Comparison of ENCODE assay signal across 11 mouse cellular contexts in genomic region chr17:27804803-27805770, GRCm38 (mm10). TPM values are rescaled to one million over a fixed set of nuclear protein-coding genes. Genes with fewer than 3 reads are reported as not detected.
DNase-seq lines count a peak whose midpoint lies in the region; ATAC-seq and TF ChIP-seq lines count a peak whose summit lies in the region.
"Had no signal": no experiment of that assay in that cellular context is flagged by ENCODE, and none has a peak within 500 bp of the region (broad histone marks: within the 10 kb centered on the region; RNA-seq: fewer than 3 reads in every experiment).

No protein-coding gene starts in this region.

- WGBS in heart, embryonic 12.5 days, result 71% methylated on average over 10 of the region's 10 CpGs
- 70% methylated on average over 10 of the region's 10 CpGs for WGBS in lung, embryonic 14.5 days
- WGBS in midbrain, embryonic 14.5 days, result 89% methylated on average over 10 of the region's 10 CpGs

- H3K4me1 ChIP-seq in heart, embryonic 12.5 days (replicated peaks), result peaks cover 49% of the 10 kb centered on the region
- peaks cover 8% of the 10 kb centered on the region; the same call in 1 of the 2 replicates for H3K4me1 ChIP-seq in lung, embryonic 14.5 days (ENCODE audit: insufficient read depth)
- no peaks in the 10 kb centered on the region for H3K4me1 ChIP-seq in midbrain, embryonic 14.5 days (ENCODE audit: control insufficient read depth, insufficient read depth, low read length)

- H3K9ac ChIP-seq in heart, embryonic 12.5 days, result 0 out of 2 replicates have a peak overlapping the region, but pooled peaks have one; percentile 7
- no peak overlapping the region for H3K9ac ChIP-seq in lung, embryonic 14.5 days
- H3K9ac ChIP-seq in midbrain, embryonic 14.5 days (replicated peaks; ENCODE audit: low read length), result no peak overlapping the region
- H3K9ac ChIP-seq: forebrain, embryonic 13.5 days had no signal

- no peaks in the 10 kb centered on the region for H3K9me3 ChIP-seq in heart, embryonic 12.5 days (replicated peaks)
- H3K9me3 ChIP-seq in lung, embryonic 14.5 days (ENCODE audit: low read depth, low read length), result no peaks in the 10 kb centered on the region
- no peaks in the 10 kb centered on the region for H3K9me3 ChIP-seq in midbrain, embryonic 14.5 days (ENCODE audit: control insufficient read depth, low read length)
- H3K9me3 ChIP-seq: forebrain, embryonic 13.5 days had no signal

- H3K27ac ChIP-seq in heart, embryonic 12.5 days (ENCODE audit: poor library complexity, severe bottlenecking), result no peak overlapping the region
- H3K27ac ChIP-seq in lung, embryonic 14.5 days (ENCODE audit: low read depth), result peak overlapping the region; percentile 58; the same call in 1 of the 2 replicates
- no peak overlapping the region for H3K27ac ChIP-seq in midbrain, embryonic 14.5 days (replicated peaks; ENCODE audit: low read depth, low read length)
- H3K27ac ChIP-seq: forebrain, embryonic 13.5 days had no signal

- no peak overlapping the region for H3K4me3 ChIP-seq in heart, embryonic 12.5 days
- no peak overlapping the region for H3K4me3 ChIP-seq in lung, embryonic 14.5 days (ENCODE audit: low read depth, low read length)
- no peak overlapping the region for H3K4me3 ChIP-seq in midbrain, embryonic 14.5 days (replicated peaks; ENCODE audit: low read depth, low read length)
- H3K4me3 ChIP-seq: forebrain, embryonic 13.5 days had no signal

- no peak for TF ChIP-seq CTCF in lung, embryonic 14.5 days (IDR thresholded peaks at IDR 0.05; ENCODE audit: low read depth)

- DNase-seq in heart, postnatal 10 days, result no peak
- no peak for DNase-seq in lung, embryonic 14.5 days
- no peak for DNase-seq in lung, postnatal 4 days
- DNase-seq in adrenal gland, postnatal 14 days, result peak; percentile 58
- peak; percentile 60 to 62 for DNase-seq in cerebellum, postnatal 25 days
- DNase-seq in layer of hippocampus, adult 9-10 months (ENCODE audit: low spot score), result no peak
- DNase-seq in midbrain, embryonic 14.5 days, result no peak
- DNase-seq: left cerebral cortex, postnatal 4 days; thymus, postnatal 14 days had no signal

- intact Hi-C loops in heart, postnatal 10 days (cut with DNase I), result no loop called here

- ATAC-seq in heart, embryonic 12.5 days (ENCODE audit: insufficient number of reproducible peaks, low FRiP score), result no peak
- no peak for ATAC-seq in lung, embryonic 14.5 days (ENCODE audit: insufficient read depth)
- ATAC-seq in midbrain, embryonic 14.5 days (ENCODE audit: low FRiP score, low TSS enrichment), result no peak
- ATAC-seq: forebrain, embryonic 13.5 days had no signal

- no peak overlapping the region for H3K4me2 ChIP-seq in heart, embryonic 12.5 days
- no peak overlapping the region for H3K4me2 ChIP-seq in lung, embryonic 14.5 days
- no peak overlapping the region for H3K4me2 ChIP-seq in midbrain, embryonic 14.5 days (ENCODE audit: low read length)
- H3K4me2 ChIP-seq: forebrain, embryonic 13.5 days had no signal

- no peaks in the 10 kb centered on the region for H3K36me3 ChIP-seq in heart, embryonic 12.5 days
- H3K36me3 ChIP-seq in lung, embryonic 14.5 days (ENCODE audit: insufficient read depth), result no peaks in the 10 kb centered on the region
- H3K36me3 ChIP-seq in midbrain, embryonic 14.5 days (ENCODE audit: control insufficient read depth, insufficient read depth, low read length), result no peaks in the 10 kb centered on the region

- H3K27me3 ChIP-seq in heart, embryonic 12.5 days (replicated peaks), result no peaks in the 10 kb centered on the region
- no peaks in the 10 kb centered on the region for H3K27me3 ChIP-seq in lung, embryonic 14.5 days (ENCODE audit: insufficient read depth, low read length)
- no peaks in the 10 kb centered on the region for H3K27me3 ChIP-seq in midbrain, embryonic 14.5 days (ENCODE audit: control insufficient read depth, insufficient read depth, low read length)
- H3K27me3 ChIP-seq: forebrain, embryonic 13.5 days had no signal

RNA-seq across cellular contexts. Expression of gene D17Wsu92e, which starts 15.4 kb away (rescaled TPM):
- polyA plus RNA-seq in heart, embryonic 12.5 days (2016; fragmentation: Nextera tagmentation; extraction: Ambion mirVana), result 14.8 and 15.1 TPM in 2 replicates
- total RNA-seq in heart, postnatal 10 days (2021), result 100 to 1,000 TPM; 109 to 112 TPM
- polyA plus RNA-seq in lung, embryonic 14.5 days (2014; fragmentation: Nextera tagmentation; extraction: Ambion mirVana), result 19.5 and 20.3 TPM in 2 replicates
- total RNA-seq in adrenal gland, postnatal 14 days (2021), result 142 and 151 TPM in 2 replicates
- polyA plus RNA-seq in midbrain, embryonic 14.5 days (2014; fragmentation: Nextera tagmentation; extraction: Ambion mirVana), result 11.7 and 12.9 TPM in 2 replicates

RNA-seq across cellular contexts. Expression of gene Snrpc, which starts 32.9 kb away (rescaled TPM):
- polyA plus RNA-seq in heart, embryonic 12.5 days (2016; fragmentation: Nextera tagmentation; extraction: Ambion mirVana), result 221 and 222 TPM in 2 replicates
- total RNA-seq in heart, postnatal 10 days (2021), result 10 to 100 TPM; 82.0 to 85.1 TPM
- polyA plus RNA-seq in lung, embryonic 14.5 days (2014; fragmentation: Nextera tagmentation; extraction: Ambion mirVana), result 361 and 368 TPM in 2 replicates
- 93.1 and 94.6 TPM in 2 replicates for total RNA-seq in adrenal gland, postnatal 14 days (2021)
- polyA plus RNA-seq in midbrain, embryonic 14.5 days (2014; fragmentation: Nextera tagmentation; extraction: Ambion mirVana), result 240 and 274 TPM in 2 replicates

RNA-seq across cellular contexts. Expression of gene Uhrf1bp1, which starts 51.2 kb away (rescaled TPM):
- polyA plus RNA-seq in heart, embryonic 12.5 days (2016; fragmentation: Nextera tagmentation; extraction: Ambion mirVana), result 6.4 and 7.2 TPM in 2 replicates
- total RNA-seq in heart, postnatal 10 days (2021), result 10 to 100 TPM; 16.5 to 22.1 TPM
- 7.1 and 8.0 TPM in 2 replicates for polyA plus RNA-seq in lung, embryonic 14.5 days (2014; fragmentation: Nextera tagmentation; extraction: Ambion mirVana)
- total RNA-seq in adrenal gland, postnatal 14 days (2021), result 24.4 and 29.9 TPM in 2 replicates
- polyA plus RNA-seq in midbrain, embryonic 14.5 days (2014; fragmentation: Nextera tagmentation; extraction: Ambion mirVana), result 6.6 and 9.3 TPM in 2 replicates

Comparison
In these comparisons a context has a peak if more than half of its experiments do, and no peak if none do; other contexts are left out.
1. DNase-seq: peak in adrenal gland, postnatal 14 days (single experiment) and cerebellum, postnatal 25 days (2 of 2); none in heart, postnatal 10 days (0 of 2), lung, embryonic 14.5 days (single experiment), lung, postnatal 4 days (0 of 2), layer of hippocampus, adult 9-10 months (single experiment) and midbrain, embryonic 14.5 days (single experiment).